Mouse (Mus musculus): Measurements from ENCODE around the gene Dedd. TPM values are rescaled to one million over a fixed set of nuclear protein-coding genes. Genes with fewer than 3 reads are reported as not detected.
A peak's percentile ranks its signal among the peaks of the same experiment; 100 is the strongest.

Dedd gene
- polyA plus RNA-seq, 1 experiment from 2014 or later = 38.6 TPM

- H3K9me3 ChIP-seq (replicated peaks) = no peaks in the 10 kb centered on the region
- 55% methylated on average over 9 of the region's 9 CpGs for WGBS
- H3K4me2 ChIP-seq = no peak overlapping the region
- no peak for ATAC-seq (ENCODE audit: insufficient number of reproducible peaks, low FRiP score)
- no peak overlapping the region for H3K27ac ChIP-seq (ENCODE audit: poor library complexity, severe bottlenecking)
- no peak overlapping the region for H3K4me3 ChIP-seq
- H3K36me3 ChIP-seq = no peaks in the 10 kb centered on the region
- H3K27me3 ChIP-seq (replicated peaks) = peaks cover 40% of the 10 kb centered on the region
- H3K4me1 ChIP-seq (replicated peaks) = peaks cover 2% of the 10 kb centered on the region
- no peak overlapping the region for H3K9ac ChIP-seq
Measured at GRCm38 (mm10) chr1:171385171-171385570, 56.2 kb downstream of the Dedd start.

- Histone ChIP-seq H3K4me2 (peak overlapping the region; percentile 63), H3K9me3 (replicated peaks) (no peaks in the 10 kb centered on the region), H3K27me3 (replicated peaks) (peaks cover 24% of the 10 kb centered on the region), H3K27ac (ENCODE audit: poor library complexity, severe bottlenecking) (no peak overlapping the region), H3K9ac (no peak overlapping the region), H3K4me1 (replicated peaks) (no peaks in the 10 kb centered on the region; the same call in 1 of the 2 replicates), H3K4me3 (peak overlapping the region; percentile 25), H3K36me3 (no peaks in the 10 kb centered on the region)
- 16% methylated on average over 6 of the region's 6 CpGs for WGBS
- ATAC-seq (ENCODE audit: insufficient number of reproducible peaks, low FRiP score) = no peak
Measured at GRCm38 (mm10) chr1:171387099-171387498, 58.2 kb downstream of the Dedd start.

GRCm38 (mm10) chr1:171388376-171389102, 59.6 kb downstream of the Dedd start, which contains the start of gene Arhgap30:
Gene Arhgap30 (plus strand): TSS chr1:171388954.
- no peak within 1 kb of the TSS for H3K4me2 ChIP-seq
- no peak for ATAC-seq (ENCODE audit: insufficient number of reproducible peaks, low FRiP score)
- no peak within 1 kb of the TSS for H3K4me3 ChIP-seq
- H3K4me1 ChIP-seq (replicated peaks) = no peaks in the 10 kb centered on the region; the same call in 1 of the 2 replicates
- H3K9ac ChIP-seq = no peak within 1 kb of the TSS
- H3K27ac ChIP-seq (ENCODE audit: poor library complexity, severe bottlenecking) = no peak within 1 kb of the TSS
- H3K36me3 ChIP-seq = no peaks in the 10 kb centered on the region
- no peaks in the 10 kb centered on the region for H3K9me3 ChIP-seq (replicated peaks)
- peaks cover 21% of the 10 kb centered on the region for H3K27me3 ChIP-seq (replicated peaks)
- WGBS = 66% methylated on average over 15 of the region's 15 CpGs

- H3K27me3 ChIP-seq (replicated peaks) = peaks cover 13% of the 10 kb centered on the region
- no peaks in the 10 kb centered on the region for H3K36me3 ChIP-seq
- 75% methylated on average over 4 of the region's 4 CpGs for WGBS
- no peak overlapping the region for H3K27ac ChIP-seq (ENCODE audit: poor library complexity, severe bottlenecking)
- H3K4me3 ChIP-seq = no peak overlapping the region
- H3K4me2 ChIP-seq = no peak overlapping the region
- H3K9me3 ChIP-seq (replicated peaks) = no peaks in the 10 kb centered on the region
- no peak overlapping the region for H3K9ac ChIP-seq
- no peak for ATAC-seq (ENCODE audit: insufficient number of reproducible peaks, low FRiP score)
- no peaks in the 10 kb centered on the region; the same call in 1 of the 2 replicates for H3K4me1 ChIP-seq (replicated peaks)
Measured at GRCm38 (mm10) chr1:171390101-171390500, 61.2 kb downstream of the Dedd start.

Other genes with a start within 250 kb of the Dedd start
- 2.9 and 3.5 TPM in 2 replicates for gene Cfap126, start 215.2 kb upstream of the Dedd start, polyA plus RNA-seq (2016; fragmentation: Nextera tagmentation; extraction: Ambion mirVana)
- gene Sdhc, start 178.5 kb upstream of the Dedd start, polyA plus RNA-seq (2016; fragmentation: Nextera tagmentation; extraction: Ambion mirVana) = 420 and 425 TPM in 2 replicates
- gene Mpz, start 178.4 kb upstream of the Dedd start, polyA plus RNA-seq (2016; fragmentation: Nextera tagmentation; extraction: Ambion mirVana) = 0.11 and 0.15 TPM in 2 replicates
- gene Pcp4l1, start 132.9 kb upstream of the Dedd start, polyA plus RNA-seq (2016; fragmentation: Nextera tagmentation; extraction: Ambion mirVana) = 32.7 and 33.4 TPM in 2 replicates
- gene Nr1i3, start 115.2 kb upstream of the Dedd start, polyA plus RNA-seq (2016; fragmentation: Nextera tagmentation; extraction: Ambion mirVana) = 0.19 and 0.22 TPM in 2 replicates
- gene Tomm40l, start 106.6 kb upstream of the Dedd start, polyA plus RNA-seq (2016; fragmentation: Nextera tagmentation; extraction: Ambion mirVana) = 41.8 and 43.3 TPM in 2 replicates
- gene Apoa2, start 104.1 kb upstream of the Dedd start, polyA plus RNA-seq (2016; fragmentation: Nextera tagmentation; extraction: Ambion mirVana) = 10.7 and 46.5 TPM in 2 replicates
- 15.3 and 16.4 TPM in 2 replicates for gene Fcer1g, start 94.8 kb upstream of the Dedd start, polyA plus RNA-seq (2016; fragmentation: Nextera tagmentation; extraction: Ambion mirVana)
- gene Adamts4, start 78.7 kb upstream of the Dedd start, polyA plus RNA-seq (2016; fragmentation: Nextera tagmentation; extraction: Ambion mirVana) = 2.2 and 3.1 TPM in 2 replicates
- gene Ndufs2, start 77.8 kb upstream of the Dedd start, polyA plus RNA-seq (2016; fragmentation: Nextera tagmentation; extraction: Ambion mirVana) = 443 and 471 TPM in 2 replicates
- 49.5 and 56.1 TPM in 2 replicates for gene B4galt3, start 58.8 kb upstream of the Dedd start, polyA plus RNA-seq (2016; fragmentation: Nextera tagmentation; extraction: Ambion mirVana)
- gene Ppox, start 48.0 kb upstream of the Dedd start, polyA plus RNA-seq (2016; fragmentation: Nextera tagmentation; extraction: Ambion mirVana) = 51.7 and 55.4 TPM in 2 replicates
- 55.1 and 55.7 TPM in 2 replicates for gene Usp21, start 41.2 kb upstream of the Dedd start, polyA plus RNA-seq (2016; fragmentation: Nextera tagmentation; extraction: Ambion mirVana)
- 84.1 and 86.2 TPM in 2 replicates for gene Ufc1, start 34.1 kb upstream of the Dedd start, polyA plus RNA-seq (2016; fragmentation: Nextera tagmentation; extraction: Ambion mirVana)
- 31.9 and 33.9 TPM in 2 replicates for gene Nit1, start 16.5 kb downstream of the Dedd start, polyA plus RNA-seq (2016; fragmentation: Nextera tagmentation; extraction: Ambion mirVana)
- 96.8 and 111 TPM in 2 replicates for gene Pfdn2, start 16.5 kb downstream of the Dedd start, polyA plus RNA-seq (2016; fragmentation: Nextera tagmentation; extraction: Ambion mirVana)
- gene Klhdc9, start 31.7 kb downstream of the Dedd start, polyA plus RNA-seq (2016; fragmentation: Nextera tagmentation; extraction: Ambion mirVana) = 0.46 and 0.74 TPM in 2 replicates
- 0.17 and 0.52 TPM in 2 replicates for gene Nectin4, start 41.0 kb downstream of the Dedd start, polyA plus RNA-seq (2016; fragmentation: Nextera tagmentation; extraction: Ambion mirVana)
- 0.30 and 0.68 TPM in 2 replicates for gene Arhgap30, start 59.8 kb downstream of the Dedd start, polyA plus RNA-seq (2016; fragmentation: Nextera tagmentation; extraction: Ambion mirVana)
- gene Usf1, start 82.2 kb downstream of the Dedd start, polyA plus RNA-seq (2016; fragmentation: Nextera tagmentation; extraction: Ambion mirVana) = 62.7 and 65.1 TPM in 2 replicates
- 1.9 and 3.6 TPM in 2 replicates for gene Tstd1, start 89.7 kb downstream of the Dedd start, polyA plus RNA-seq (2016; fragmentation: Nextera tagmentation; extraction: Ambion mirVana)
- 70.7 and 71.0 TPM in 2 replicates for gene F11r, start 108.4 kb downstream of the Dedd start, polyA plus RNA-seq (2016; fragmentation: Nextera tagmentation; extraction: Ambion mirVana)
- gene Alyref2, start 174.3 kb downstream of the Dedd start, polyA plus RNA-seq (2016; fragmentation: Nextera tagmentation; extraction: Ambion mirVana) = 12.4 and 13.3 TPM in 2 replicates
- not detected in 2 replicates for gene Itln1, start 206.1 kb downstream of the Dedd start, polyA plus RNA-seq (2016; fragmentation: Nextera tagmentation; extraction: Ambion mirVana)
- gene Cd244a, start 230.0 kb downstream of the Dedd start, polyA plus RNA-seq (2016; fragmentation: Nextera tagmentation; extraction: Ambion mirVana) = not detected in 2 replicates

Data from heart, embryonic 12.5 days (tissue).